Mouse (Mus musculus): ENCODE results near the gene Olfr1188. TPM values are rescaled to one million over a fixed set of nuclear protein-coding genes. Genes with fewer than 3 reads are reported as not detected.
"Not testable (repeated sequence)": the region's sequence is repeated elsewhere in the genome, so short reads cannot be mapped to it uniquely, and the experiment has no call there.

Gene Olfr1188
- not detected for polyA plus RNA-seq (2012; fragmentation: generic; extraction: Trizol)

- no peak within 1 kb of the TSS for H3K4me3 ChIP-seq
- TF ChIP-seq SRF (IDR thresholded peaks at IDR 0.05; ENCODE audit: control insufficient read depth, insufficient read length, low read depth): no peak
- TF ChIP-seq POLR2AphosphoS2 (IDR thresholded peaks at IDR 0.05; ENCODE audit: insufficient read length, low read depth): no peak
- TF ChIP-seq CEBPB (IDR thresholded peaks at IDR 0.05; ENCODE audit: insufficient read depth, poor library complexity, severe bottlenecking): no peak
- H3K79me2 ChIP-seq (ENCODE audit: control insufficient read depth, insufficient read depth): no peaks in the 10 kb centered on the region
- no peaks in the 10 kb centered on the region for H3K36me3 ChIP-seq (ENCODE audit: control insufficient read depth, insufficient read depth)
- no peaks in the 10 kb centered on the region for H3K27me3 ChIP-seq (ENCODE audit: control insufficient read depth, insufficient read depth, insufficient read length)
- no peak within 1 kb of the TSS for H3K4me2 ChIP-seq (ENCODE audit: low read depth)
- no peak within 1 kb of the TSS for H3ac ChIP-seq (ENCODE audit: control insufficient read depth, insufficient read length)
Observed at GRCm38 (mm10) chr2:88556635-88557034, at the start of gene Olfr1188. Gene Olfr1188 (plus strand): TSS chr2:88556935.

- Histone ChIP-seq H3K36me3 (ENCODE audit: control insufficient read depth, insufficient read depth) (no peaks in the 10 kb centered on the region), H3K27me3 (ENCODE audit: control insufficient read depth, insufficient read depth, insufficient read length) (no peaks in the 10 kb centered on the region), H3K4me3 (no peak within 1 kb of the TSS), H3ac (ENCODE audit: control insufficient read depth, insufficient read length) (no peak within 1 kb of the TSS), H3K79me2 (ENCODE audit: control insufficient read depth, insufficient read depth) (no peaks in the 10 kb centered on the region), H3K4me2 (ENCODE audit: low read depth) (no peak within 1 kb of the TSS)
- TF ChIP-seq MYOG (IDR thresholded peaks at IDR 0.05; ENCODE audit: control insufficient read depth in 1 of 3, insufficient read depth in 1 of 3, insufficient read length in 2 of 3, low read depth in 2 of 3) (no peak), POLR2A (IDR thresholded peaks at IDR 0.05; ENCODE audit: insufficient read length, low read depth) (no peak), SRF (IDR thresholded peaks at IDR 0.05; ENCODE audit: control insufficient read depth, insufficient read length, low read depth) (no peak), POLR2AphosphoS2 (IDR thresholded peaks at IDR 0.05; ENCODE audit: insufficient read length, low read depth) (no peak), TCF12 (IDR thresholded peaks at IDR 0.05; ENCODE audit: insufficient read depth, poor library complexity, severe bottlenecking) (no peak), E2F4 (IDR thresholded peaks at IDR 0.05; ENCODE audit: insufficient read depth) (no peak), USF1 (IDR thresholded peaks at IDR 0.05; ENCODE audit: low read depth) (no peak), MAX (IDR thresholded peaks at IDR 0.05; ENCODE audit: low read depth) (no peak), REST (IDR thresholded peaks at IDR 0.05; ENCODE audit: insufficient read depth, insufficient read length) (no peak), CEBPB (IDR thresholded peaks at IDR 0.05; ENCODE audit: insufficient read depth, poor library complexity, severe bottlenecking) (no peak), TCF3 (IDR thresholded peaks at IDR 0.05; ENCODE audit: insufficient read length, low read depth) (no peak), MYOD1 (IDR thresholded peaks at IDR 0.05; ENCODE audit: control insufficient read depth in 1 of 3, insufficient read length in 2 of 3, low read depth in 2 of 3) (no peak)
Observed at GRCm38 (mm10) chr2:88518251-88518650, 38.5 kb upstream of the Olfr1188 start, which contains the start of gene Olfr1186. Gene Olfr1186 (plus strand): TSS chr2:88518551.

GRCm38 (mm10) chr2:88525720-88526119 lies 31.0 kb upstream of the Olfr1188 start:
- Histone ChIP-seq H3K27me3 (ENCODE audit: control insufficient read depth, insufficient read depth, insufficient read length) (no peaks in the 10 kb centered on the region), H3K36me3 (ENCODE audit: control insufficient read depth, insufficient read depth) (no peaks in the 10 kb centered on the region), H3K79me2 (ENCODE audit: control insufficient read depth, insufficient read depth) (no peaks in the 10 kb centered on the region), H3ac (ENCODE audit: control insufficient read depth, insufficient read length) (no peak overlapping the region), H3K4me2 (ENCODE audit: low read depth) (no peak overlapping the region), H3K4me3 (no peak overlapping the region)
- no peak for TF ChIP-seq MYOD1 (IDR thresholded peaks at IDR 0.05; ENCODE audit: control insufficient read depth in 1 of 3, insufficient read length in 2 of 3, low read depth in 2 of 3)
- no peak for TF ChIP-seq CEBPB (IDR thresholded peaks at IDR 0.05; ENCODE audit: insufficient read depth, poor library complexity, severe bottlenecking)
- no peak for TF ChIP-seq MYOG (IDR thresholded peaks at IDR 0.05; ENCODE audit: control insufficient read depth in 1 of 3, insufficient read depth in 1 of 3, insufficient read length in 2 of 3, low read depth in 2 of 3)
- TF ChIP-seq TCF3 (IDR thresholded peaks at IDR 0.05; ENCODE audit: insufficient read length, low read depth): no peak
- no peak for TF ChIP-seq E2F4 (IDR thresholded peaks at IDR 0.05; ENCODE audit: insufficient read depth)
- no peak for TF ChIP-seq MAX (IDR thresholded peaks at IDR 0.05; ENCODE audit: low read depth)
- no peak for TF ChIP-seq POLR2A (IDR thresholded peaks at IDR 0.05; ENCODE audit: insufficient read length, low read depth)
- no peak for TF ChIP-seq POLR2AphosphoS2 (IDR thresholded peaks at IDR 0.05; ENCODE audit: insufficient read length, low read depth)
- TF ChIP-seq USF1 (IDR thresholded peaks at IDR 0.05; ENCODE audit: low read depth): no peak
- TF ChIP-seq TCF12 (IDR thresholded peaks at IDR 0.05; ENCODE audit: insufficient read depth, poor library complexity, severe bottlenecking): no peak
- TF ChIP-seq SRF (IDR thresholded peaks at IDR 0.05; ENCODE audit: control insufficient read depth, insufficient read length, low read depth): no peak

- Histone ChIP-seq H3K4me2 (ENCODE audit: low read depth) (peak overlapping the region; percentile 66), H3K4me3 (peak overlapping the region; percentile 8)
- not testable (repeated sequence) for H3K27me3 ChIP-seq (ENCODE audit: control insufficient read depth, insufficient read depth, insufficient read length); H3K79me2 ChIP-seq (ENCODE audit: control insufficient read depth, insufficient read depth); H3K36me3 ChIP-seq (ENCODE audit: control insufficient read depth, insufficient read depth); H3ac ChIP-seq (ENCODE audit: control insufficient read depth, insufficient read length)
Observed at GRCm38 (mm10) chr2:88572696-88573095, 16.0 kb downstream of the Olfr1188 start.

- no peak within 1 kb of the TSS for H3K4me2 ChIP-seq (ENCODE audit: low read depth)
- TF ChIP-seq REST (IDR thresholded peaks at IDR 0.05; ENCODE audit: insufficient read depth, insufficient read length): no peak
- TF ChIP-seq USF1 (IDR thresholded peaks at IDR 0.05; ENCODE audit: low read depth): no peak
- no peak for TF ChIP-seq MAX (IDR thresholded peaks at IDR 0.05; ENCODE audit: low read depth)
- TF ChIP-seq TCF12 (IDR thresholded peaks at IDR 0.05; ENCODE audit: insufficient read depth, poor library complexity, severe bottlenecking): no peak
- TF ChIP-seq CEBPB (IDR thresholded peaks at IDR 0.05; ENCODE audit: insufficient read depth, poor library complexity, severe bottlenecking): no peak
- TF ChIP-seq SRF (IDR thresholded peaks at IDR 0.05; ENCODE audit: control insufficient read depth, insufficient read length, low read depth): no peak
- TF ChIP-seq MYOG (IDR thresholded peaks at IDR 0.05; ENCODE audit: control insufficient read depth in 1 of 3, insufficient read depth in 1 of 3, insufficient read length in 2 of 3, low read depth in 2 of 3): no peak
- TF ChIP-seq POLR2A (IDR thresholded peaks at IDR 0.05; ENCODE audit: insufficient read length, low read depth): no peak
- TF ChIP-seq TCF3 (IDR thresholded peaks at IDR 0.05; ENCODE audit: insufficient read length, low read depth): no peak
- no peak for TF ChIP-seq MYOD1 (IDR thresholded peaks at IDR 0.05; ENCODE audit: control insufficient read depth in 1 of 3, insufficient read length in 2 of 3, low read depth in 2 of 3)
- TF ChIP-seq E2F4 (IDR thresholded peaks at IDR 0.05; ENCODE audit: insufficient read depth): no peak
- no peak for TF ChIP-seq POLR2AphosphoS2 (IDR thresholded peaks at IDR 0.05; ENCODE audit: insufficient read length, low read depth)
- H3K79me2 ChIP-seq (ENCODE audit: control insufficient read depth, insufficient read depth): no peaks in the 10 kb centered on the region
- H3K27me3 ChIP-seq (ENCODE audit: control insufficient read depth, insufficient read depth, insufficient read length): no peaks in the 10 kb centered on the region
- H3K4me3 ChIP-seq: no peak within 1 kb of the TSS
- H3K36me3 ChIP-seq (ENCODE audit: control insufficient read depth, insufficient read depth): no peaks in the 10 kb centered on the region
- no peak within 1 kb of the TSS for H3ac ChIP-seq (ENCODE audit: control insufficient read depth, insufficient read length)
Observed at GRCm38 (mm10) chr2:88586154-88586553, 29.4 kb downstream of the Olfr1188 start, which contains the start of gene Olfr1189. Gene Olfr1189 (plus strand): TSS chr2:88586454.

Other genes with a start within 250 kb of the Olfr1188 start
- not detected for gene Olfr1174-ps, start 241.8 kb upstream of the Olfr1188 start, polyA plus RNA-seq (2012; fragmentation: generic; extraction: Trizol)
- gene Olfr1175-ps, start 229.7 kb upstream of the Olfr1188 start, polyA plus RNA-seq (2012; fragmentation: generic; extraction: Trizol): not detected
- gene Olfr1176, start 220.2 kb upstream of the Olfr1188 start, polyA plus RNA-seq (2012; fragmentation: generic; extraction: Trizol): not detected
- not detected for gene Olfr1177-ps, start 210.4 kb upstream of the Olfr1188 start, polyA plus RNA-seq (2012; fragmentation: generic; extraction: Trizol)
- gene Olfr1178, start 169.9 kb upstream of the Olfr1188 start, polyA plus RNA-seq (2012; fragmentation: generic; extraction: Trizol): not detected
- gene Olfr1179, start 150.5 kb upstream of the Olfr1188 start, polyA plus RNA-seq (2012; fragmentation: generic; extraction: Trizol): not detected
- gene Olfr1180, start 137.8 kb upstream of the Olfr1188 start, polyA plus RNA-seq (2012; fragmentation: generic; extraction: Trizol): not detected
- gene Olfr1181, start 130.8 kb upstream of the Olfr1188 start, polyA plus RNA-seq (2012; fragmentation: generic; extraction: Trizol): not detected
- not detected for gene Gm13757, start 107.8 kb upstream of the Olfr1188 start, polyA plus RNA-seq (2012; fragmentation: generic; extraction: Trizol)
- gene Olfr1183, start 102.1 kb upstream of the Olfr1188 start, polyA plus RNA-seq (2012; fragmentation: generic; extraction: Trizol): not detected
- gene Olfr1184, start 73.3 kb upstream of the Olfr1188 start, polyA plus RNA-seq (2012; fragmentation: generic; extraction: Trizol): not detected
- not detected for gene Olfr1185-ps1, start 63.6 kb upstream of the Olfr1188 start, polyA plus RNA-seq (2012; fragmentation: generic; extraction: Trizol)
- not detected for gene Olfr1186, start 38.4 kb upstream of the Olfr1188 start, polyA plus RNA-seq (2012; fragmentation: generic; extraction: Trizol)
- not detected for gene Olfr1189, start 29.5 kb downstream of the Olfr1188 start, polyA plus RNA-seq (2012; fragmentation: generic; extraction: Trizol)
- not detected for gene Olfr1191-ps1, start 83.6 kb downstream of the Olfr1188 start, polyA plus RNA-seq (2012; fragmentation: generic; extraction: Trizol)
- not detected for gene Olfr1192-ps1, start 91.6 kb downstream of the Olfr1188 start, polyA plus RNA-seq (2012; fragmentation: generic; extraction: Trizol)
- not detected for gene Olfr1193, start 118.7 kb downstream of the Olfr1188 start, polyA plus RNA-seq (2012; fragmentation: generic; extraction: Trizol)
- not detected for gene Olfr1195, start 132.3 kb downstream of the Olfr1188 start, polyA plus RNA-seq (2012; fragmentation: generic; extraction: Trizol)
- not detected for gene Olfr1196, start 147.7 kb downstream of the Olfr1188 start, polyA plus RNA-seq (2012; fragmentation: generic; extraction: Trizol)
- not detected for gene Olfr1197, start 175.4 kb downstream of the Olfr1188 start, polyA plus RNA-seq (2012; fragmentation: generic; extraction: Trizol)
- gene Olfr1198, start 194.4 kb downstream of the Olfr1188 start, polyA plus RNA-seq (2012; fragmentation: generic; extraction: Trizol): not detected
- gene Olfr1199, start 203.5 kb downstream of the Olfr1188 start, polyA plus RNA-seq (2012; fragmentation: generic; extraction: Trizol): not detected
- gene Olfr1200, start 213.6 kb downstream of the Olfr1188 start, polyA plus RNA-seq (2012; fragmentation: generic; extraction: Trizol): not detected
- not detected for gene Olfr1201, start 236.1 kb downstream of the Olfr1188 start, polyA plus RNA-seq (2012; fragmentation: generic; extraction: Trizol)

Measured in myocyte (in vitro differentiated cells).